Mouse (Mus musculus): ENCODE measurements at regions not wholly inside any gene's neighbourhood (a gene's known extent, or its start where the extent isn't known, plus 50 kb on each side); places are given as distances from the start of the nearest gene placed in this dataset.

GRCm38 (mm10) chr9:117716476-117716875 is 86.8 kb upstream of the Rbms3 start:
- 69% methylated on average over 6 of the region's 6 CpGs for WGBS
- Histone ChIP-seq H3K4me3 (ENCODE audit: low read length) (no peak overlapping the region), H3K4me1 (replicated peaks; ENCODE audit: control insufficient read depth, insufficient read depth, low read length) (peaks cover 4% of the 10 kb centered on the region; the same call in 1 of the 2 replicates), H3K4me2 (ENCODE audit: low read depth, low read length) (no peak overlapping the region), H3K36me3 (ENCODE audit: control insufficient read depth, insufficient read depth, low read length) (no peaks in the 10 kb centered on the region), H3K9me3 (ENCODE audit: control insufficient read depth, low read length) (no peaks in the 10 kb centered on the region), H3K9ac (ENCODE audit: low read length) (no peak overlapping the region), H3K27ac (ENCODE audit: low read length) (no peak overlapping the region), H3K27me3 (ENCODE audit: control insufficient read depth, insufficient read depth, low read depth, low read length) (no peaks in the 10 kb centered on the region)
- no peak for ATAC-seq (ENCODE audit: low read depth)

DNA sequence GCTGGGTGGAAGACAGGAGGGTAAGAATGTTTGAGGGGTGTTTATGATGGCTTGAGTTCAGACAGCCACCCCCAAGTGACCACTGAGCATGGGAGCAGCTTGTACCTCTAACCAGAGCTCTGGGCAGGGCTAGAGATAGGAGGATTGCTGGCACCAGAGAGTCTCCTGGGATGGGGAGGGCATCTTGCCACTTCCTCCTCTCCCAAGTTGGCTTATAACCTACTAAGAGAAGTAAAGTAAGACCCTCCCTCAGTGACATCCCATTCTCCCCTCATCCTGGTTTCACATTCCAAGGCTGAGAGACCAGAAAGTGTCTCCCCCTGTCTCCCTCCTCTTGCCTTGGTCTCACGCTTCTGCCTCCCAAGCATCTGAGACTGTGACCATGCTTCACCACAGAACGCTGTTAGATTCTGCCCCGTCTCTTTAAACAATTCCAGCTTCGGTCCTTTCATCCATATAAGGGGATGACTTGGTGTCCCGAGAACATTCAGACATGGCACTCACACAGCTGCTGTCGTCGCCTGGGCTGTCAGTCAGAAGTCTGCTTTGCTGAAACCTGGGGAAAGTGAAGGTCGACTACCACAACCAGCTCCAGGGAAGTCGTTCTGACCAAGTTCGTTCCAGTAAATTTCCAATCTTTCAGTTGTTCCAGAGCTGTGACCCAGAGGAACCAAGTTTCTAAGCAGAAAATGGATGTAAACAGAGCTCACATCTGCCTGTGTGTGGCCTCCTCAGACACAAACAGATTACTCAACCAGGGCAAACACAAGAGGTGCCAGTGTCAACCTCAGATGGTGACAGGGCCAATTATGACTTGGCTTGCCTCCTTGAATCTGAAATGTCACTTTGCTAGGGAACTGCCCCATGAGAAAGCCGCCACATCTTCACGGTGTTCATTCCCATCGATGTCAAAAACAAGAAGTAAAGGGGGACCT is 85.3 kb upstream of the Rbms3 start:
- Histone ChIP-seq H3K4me1 (replicated peaks; ENCODE audit: control insufficient read depth, insufficient read depth, low read length) (peaks cover 4% of the 10 kb centered on the region; the same call in 1 of the 2 replicates), H3K27ac (ENCODE audit: low read length) (peak overlapping the region; percentile 77), H3K36me3 (ENCODE audit: control insufficient read depth, insufficient read depth, low read length) (no peaks in the 10 kb centered on the region), H3K4me2 (ENCODE audit: low read depth, low read length) (no peak overlapping the region), H3K9me3 (ENCODE audit: control insufficient read depth, low read length) (no peaks in the 10 kb centered on the region), H3K27me3 (ENCODE audit: control insufficient read depth, insufficient read depth, low read depth, low read length) (no peaks in the 10 kb centered on the region), H3K9ac (ENCODE audit: low read length) (no peak overlapping the region), H3K4me3 (ENCODE audit: low read length) (no peak overlapping the region)
- 46% methylated on average over 13 of the region's 13 CpGs for WGBS
- peak; percentile 67 for ATAC-seq (ENCODE audit: low read depth)

DNA sequence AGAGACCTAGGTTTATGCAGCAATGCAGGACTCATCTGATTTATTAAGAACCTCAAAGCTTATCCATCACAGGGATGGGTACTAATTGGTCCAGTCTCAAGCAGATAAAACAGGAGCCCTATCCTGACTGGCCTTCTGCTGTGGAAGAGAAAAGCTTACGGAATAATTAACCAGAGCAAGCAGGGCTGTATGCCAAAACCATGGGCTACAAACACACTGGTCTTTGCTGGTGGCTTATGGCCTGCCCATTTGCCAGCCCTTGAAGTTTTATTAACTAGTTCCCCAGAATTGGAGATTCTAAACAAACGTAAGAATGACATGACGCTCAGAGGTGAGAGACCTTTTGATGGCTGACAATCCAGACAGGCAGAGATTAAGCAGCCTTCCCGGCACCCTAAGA is 83.4 kb upstream of the Rbms3 start:
- H3K4me2 ChIP-seq (ENCODE audit: low read depth, low read length) = no peak overlapping the region
- H3K27ac ChIP-seq (ENCODE audit: low read length) = no peak overlapping the region
- H3K9ac ChIP-seq (ENCODE audit: low read length) = no peak overlapping the region
- H3K4me1 ChIP-seq (replicated peaks; ENCODE audit: control insufficient read depth, insufficient read depth, low read length) = peaks cover 4% of the 10 kb centered on the region; the same call in 1 of the 2 replicates
- H3K9me3 ChIP-seq (ENCODE audit: control insufficient read depth, low read length) = no peaks in the 10 kb centered on the region
- no peak for ATAC-seq (ENCODE audit: low read depth)
- no peak overlapping the region for H3K4me3 ChIP-seq (ENCODE audit: low read length)
- no peaks in the 10 kb centered on the region for H3K36me3 ChIP-seq (ENCODE audit: control insufficient read depth, insufficient read depth, low read length)
- no peaks in the 10 kb centered on the region for H3K27me3 ChIP-seq (ENCODE audit: control insufficient read depth, insufficient read depth, low read depth, low read length)
- 71% methylated on average over 4 of the region's 4 CpGs for WGBS

DNA sequence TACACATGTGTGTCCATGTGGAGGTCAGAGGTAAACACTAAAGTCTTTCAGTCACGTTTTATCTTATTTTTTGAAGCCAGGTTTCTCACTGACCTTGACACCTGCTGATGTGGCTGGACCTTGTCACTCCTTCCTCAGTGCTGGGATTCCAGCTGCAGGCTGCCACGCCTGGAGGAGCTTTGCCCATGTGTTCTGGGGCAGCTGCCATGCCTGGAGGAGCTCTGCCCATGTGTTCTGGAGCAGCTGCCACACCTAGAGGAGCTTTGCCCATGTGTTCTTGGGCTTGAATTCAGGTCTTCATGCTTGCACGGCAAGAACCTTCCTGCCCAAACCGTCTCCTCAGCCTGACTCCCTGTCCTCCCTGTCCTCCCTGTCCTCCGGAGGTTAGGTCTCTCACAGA is 82.1 kb upstream of the Rbms3 start:
- Histone ChIP-seq H3K27me3 (ENCODE audit: control insufficient read depth, insufficient read depth, low read depth, low read length) (no peaks in the 10 kb centered on the region), H3K4me2 (ENCODE audit: low read depth, low read length) (no peak overlapping the region), H3K4me3 (ENCODE audit: low read length) (no peak overlapping the region), H3K36me3 (ENCODE audit: control insufficient read depth, insufficient read depth, low read length) (no peaks in the 10 kb centered on the region), H3K9me3 (ENCODE audit: control insufficient read depth, low read length) (no peaks in the 10 kb centered on the region), H3K9ac (ENCODE audit: low read length) (no peak overlapping the region), H3K27ac (ENCODE audit: low read length) (no peak overlapping the region), H3K4me1 (replicated peaks; ENCODE audit: control insufficient read depth, insufficient read depth, low read length) (peaks cover 4% of the 10 kb centered on the region; the same call in 1 of the 2 replicates)
- ATAC-seq (ENCODE audit: low read depth) = no peak
- 83% methylated on average over 5 of the region's 5 CpGs for WGBS

DNA sequence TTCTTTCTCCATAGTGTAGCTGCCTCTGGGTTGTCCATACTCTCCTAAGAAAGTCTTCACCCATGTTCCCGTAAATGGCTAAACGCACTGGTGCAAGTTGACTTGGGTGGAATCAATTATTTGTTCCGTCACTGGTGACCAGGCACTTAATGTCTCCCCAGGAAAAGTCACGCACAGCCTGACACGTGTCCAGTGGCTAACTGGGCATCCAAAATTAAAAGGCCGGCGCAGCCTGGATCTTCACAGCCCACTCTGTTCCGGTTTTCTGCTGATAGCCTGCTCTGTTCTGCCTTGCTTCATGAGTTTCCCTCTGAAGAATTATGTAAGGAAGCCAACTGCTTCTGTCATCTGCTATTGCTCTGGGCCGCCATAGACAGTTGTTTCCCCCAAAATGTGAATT is 81.3 kb upstream of the Rbms3 start:
- Histone ChIP-seq H3K36me3 (ENCODE audit: control insufficient read depth, insufficient read depth, low read length) (no peaks in the 10 kb centered on the region), H3K4me3 (ENCODE audit: low read length) (no peak overlapping the region)
- no peak for ATAC-seq (ENCODE audit: low read depth)

DNA sequence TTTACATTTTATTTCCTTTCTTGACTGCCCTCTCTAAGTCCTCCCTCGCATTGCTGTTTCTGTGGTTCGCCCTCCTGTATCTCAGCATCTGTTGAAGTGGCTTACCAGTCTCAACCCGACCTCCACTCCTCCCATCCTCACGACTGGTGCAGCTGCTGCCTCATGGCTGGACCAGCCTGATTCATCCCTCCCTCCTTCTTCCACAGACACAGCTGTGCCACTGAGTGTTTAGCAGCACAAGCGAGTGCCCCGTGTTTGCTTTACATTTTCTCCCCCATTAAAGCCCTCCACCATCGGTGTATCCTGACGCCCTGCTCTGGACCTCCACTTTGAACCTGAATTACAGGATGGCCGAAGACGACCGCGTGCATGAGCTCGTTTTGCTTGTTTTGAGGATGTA is 80.0 kb upstream of the Rbms3 start:
- Histone ChIP-seq H3K9me3 (ENCODE audit: control insufficient read depth, low read length) (no peaks in the 10 kb centered on the region), H3K27me3 (ENCODE audit: control insufficient read depth, insufficient read depth, low read depth, low read length) (no peaks in the 10 kb centered on the region), H3K9ac (ENCODE audit: low read length) (no peak overlapping the region), H3K4me2 (ENCODE audit: low read depth, low read length) (no peak overlapping the region), H3K4me3 (ENCODE audit: low read length) (no peak overlapping the region), H3K36me3 (ENCODE audit: control insufficient read depth, insufficient read depth, low read length) (no peaks in the 10 kb centered on the region), H3K4me1 (replicated peaks; ENCODE audit: control insufficient read depth, insufficient read depth, low read length) (peaks cover 2% of the 10 kb centered on the region; the same call in 1 of the 2 replicates), H3K27ac (ENCODE audit: low read length) (no peak overlapping the region)
- 68% methylated on average over 13 of the region's 13 CpGs for WGBS
- no peak for ATAC-seq (ENCODE audit: low read depth)

More for the DNA sequence above, 81.3 kb upstream of the Rbms3 start:
- no peak overlapping the region for H3K9ac ChIP-seq (ENCODE audit: low read length)
- 90% methylated on average over 9 of the region's 9 CpGs for WGBS
- no peak overlapping the region for H3K4me2 ChIP-seq (ENCODE audit: low read depth, low read length)
- H3K4me1 ChIP-seq (replicated peaks; ENCODE audit: control insufficient read depth, insufficient read depth, low read length) = peaks cover 4% of the 10 kb centered on the region; the same call in 1 of the 2 replicates
- no peaks in the 10 kb centered on the region for H3K27me3 ChIP-seq (ENCODE audit: control insufficient read depth, insufficient read depth, low read depth, low read length)
- no peaks in the 10 kb centered on the region for H3K9me3 ChIP-seq (ENCODE audit: control insufficient read depth, low read length)
- H3K27ac ChIP-seq (ENCODE audit: low read length) = no peak overlapping the region

- Histone ChIP-seq H3K27ac (ENCODE audit: low read length) (no peak overlapping the region), H3K4me1 (replicated peaks; ENCODE audit: control insufficient read depth, insufficient read depth, low read length) (no peaks in the 10 kb centered on the region), H3K9ac (ENCODE audit: low read length) (no peak overlapping the region), H3K4me2 (ENCODE audit: low read depth, low read length) (no peak overlapping the region), H3K36me3 (ENCODE audit: control insufficient read depth, insufficient read depth, low read length) (no peaks in the 10 kb centered on the region), H3K27me3 (ENCODE audit: control insufficient read depth, insufficient read depth, low read depth, low read length) (no peaks in the 10 kb centered on the region), H3K4me3 (ENCODE audit: low read length) (no peak overlapping the region), H3K9me3 (ENCODE audit: control insufficient read depth, low read length) (no peaks in the 10 kb centered on the region; the same call in 1 of the 2 replicates)
- no peak for ATAC-seq (ENCODE audit: low read depth)
- 89% methylated on average over 8 of the region's 8 CpGs for WGBS
These were observed 63.3 kb upstream of the Rbms3 start for GRCm38 (mm10) chr9:117693001-117693400.

DNA sequence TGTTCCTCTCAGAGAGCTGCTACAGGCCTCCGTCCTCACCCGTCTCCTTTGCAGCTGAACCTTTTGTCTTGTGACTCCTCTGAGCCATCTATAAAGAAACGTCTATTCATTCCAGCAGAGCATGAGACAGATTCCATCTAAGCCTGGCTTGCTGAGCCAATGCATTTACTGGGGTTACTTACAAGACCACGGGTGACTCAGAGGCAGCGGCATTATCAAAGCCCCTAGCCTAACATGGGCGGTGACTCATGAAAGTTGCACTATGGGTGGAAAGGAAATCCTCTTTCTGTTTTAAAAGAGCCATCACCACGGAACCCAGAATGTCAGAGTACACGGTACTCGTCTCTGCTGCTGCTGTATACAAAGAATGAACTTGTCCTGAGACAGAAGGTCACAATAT is 62.8 kb upstream of the Rbms3 start:
- no peaks in the 10 kb centered on the region for H3K4me1 ChIP-seq (replicated peaks; ENCODE audit: control insufficient read depth, insufficient read depth, low read length)
- WGBS = 75% methylated on average over 9 of the region's 9 CpGs
- H3K4me2 ChIP-seq (ENCODE audit: low read depth, low read length) = no peak overlapping the region
- no peak for ATAC-seq (ENCODE audit: low read depth)
- H3K27ac ChIP-seq (ENCODE audit: low read length) = no peak overlapping the region
- no peaks in the 10 kb centered on the region; the same call in 1 of the 2 replicates for H3K9me3 ChIP-seq (ENCODE audit: control insufficient read depth, low read length)
- H3K9ac ChIP-seq (ENCODE audit: low read length) = no peak overlapping the region
- H3K27me3 ChIP-seq (ENCODE audit: control insufficient read depth, insufficient read depth, low read depth, low read length) = no peaks in the 10 kb centered on the region
- no peaks in the 10 kb centered on the region for H3K36me3 ChIP-seq (ENCODE audit: control insufficient read depth, insufficient read depth, low read length)
- H3K4me3 ChIP-seq (ENCODE audit: low read length) = no peak overlapping the region

GRCm38 (mm10) chr9:117689946-117690345 is 60.2 kb upstream of the Rbms3 start:
- Histone ChIP-seq H3K36me3 (ENCODE audit: control insufficient read depth, insufficient read depth, low read length) (no peaks in the 10 kb centered on the region), H3K27me3 (ENCODE audit: control insufficient read depth, insufficient read depth, low read depth, low read length) (no peaks in the 10 kb centered on the region), H3K4me1 (replicated peaks; ENCODE audit: control insufficient read depth, insufficient read depth, low read length) (no peaks in the 10 kb centered on the region), H3K9ac (ENCODE audit: low read length) (no peak overlapping the region), H3K4me2 (ENCODE audit: low read depth, low read length) (no peak overlapping the region), H3K9me3 (ENCODE audit: control insufficient read depth, low read length) (no peaks in the 10 kb centered on the region; the same call in 1 of the 2 replicates), H3K27ac (ENCODE audit: low read length) (no peak overlapping the region), H3K4me3 (ENCODE audit: low read length) (no peak overlapping the region)
- no peak for ATAC-seq (ENCODE audit: low read depth)
- 61% methylated on average over 4 of the region's 4 CpGs for WGBS
